Mouse (Mus musculus): ENCODE results near the gene Olfr372.
"Not testable (repeated sequence)": the region's sequence is repeated elsewhere in the genome, so short reads cannot be mapped to it uniquely, and the experiment has no call there.

Olfr372 gene

DNA sequence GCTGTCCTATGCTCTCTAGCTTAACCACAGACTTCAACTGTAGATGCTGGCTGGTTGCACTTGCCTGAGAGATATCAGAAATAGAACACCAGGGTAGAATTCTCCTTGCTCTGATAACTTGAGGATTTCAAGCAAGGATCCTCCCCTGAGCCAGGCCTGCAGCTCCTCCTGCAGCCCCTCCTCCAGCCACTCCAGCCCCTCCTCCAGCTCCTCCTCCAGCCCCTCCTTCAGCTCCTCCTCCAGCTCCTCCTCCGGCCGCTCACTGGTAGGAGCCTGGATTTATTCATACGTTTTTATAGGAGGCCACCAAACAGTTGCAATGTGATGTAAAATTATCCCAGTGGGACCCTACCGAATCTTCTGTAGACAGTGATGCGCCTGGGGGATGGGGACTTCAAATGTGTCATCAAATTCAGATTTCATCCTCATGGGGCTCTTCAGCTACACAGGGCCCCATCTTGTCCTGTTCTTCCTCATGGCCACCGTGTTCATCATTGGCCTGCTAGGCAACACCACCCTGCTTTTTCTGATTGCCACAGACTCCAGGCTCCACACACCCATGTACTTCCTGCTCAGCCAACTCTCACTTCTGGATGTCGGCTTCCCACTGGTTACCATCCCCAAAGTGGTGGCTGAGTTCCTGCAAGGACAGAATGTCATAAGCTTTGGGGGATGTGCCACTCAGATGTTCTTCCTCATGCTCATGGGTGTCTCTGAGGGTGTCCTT is 58.5 kb downstream of the Olfr372 start:
- not testable (repeated sequence) for DNase-seq

DNA sequence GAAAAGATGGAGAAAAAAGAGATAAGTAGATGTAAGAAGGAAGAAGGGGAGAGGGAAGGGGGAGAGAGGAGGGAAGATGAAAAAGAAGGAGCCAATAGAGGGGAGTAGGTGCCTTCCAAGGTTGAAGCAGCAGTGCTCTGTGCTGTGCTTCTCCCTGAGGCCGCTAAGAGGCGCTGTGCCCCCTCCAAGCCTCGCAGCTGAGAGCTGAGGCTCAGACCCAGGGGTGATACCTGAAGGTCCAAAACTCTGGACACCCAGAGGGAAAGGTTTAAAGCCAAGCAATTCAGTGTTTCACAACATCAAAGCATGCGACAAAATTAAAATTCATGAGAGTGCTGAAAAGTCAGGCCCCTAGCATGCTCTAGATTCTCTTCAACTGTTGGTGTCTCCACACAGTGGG is 64.1 kb downstream of the Olfr372 start:
- DNase-seq = peak; percentile 10

DNA sequence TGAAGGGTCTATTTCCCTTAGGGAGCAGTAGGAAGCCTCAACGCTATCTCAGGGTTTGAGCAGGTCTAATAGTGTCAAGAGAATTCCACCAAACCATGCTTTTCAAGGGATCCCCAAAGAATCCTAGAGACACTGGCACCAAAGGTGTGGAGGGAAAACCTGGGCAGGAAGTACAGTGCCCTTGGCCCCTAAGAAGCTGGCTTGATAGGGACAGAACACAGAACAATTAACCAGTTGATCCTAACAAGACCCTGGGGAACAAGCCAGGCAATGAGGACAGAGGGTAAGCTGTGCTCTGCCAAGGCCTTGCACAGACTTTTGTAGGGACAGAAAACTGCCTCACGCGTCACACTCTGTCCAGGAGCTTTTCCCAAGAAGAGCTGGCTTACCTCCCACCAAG is 65.7 kb downstream of the Olfr372 start, which contains the start of gene Olfr374:
Gene Olfr374 (plus strand): TSS at position 301 of the 400 bp plus-strand sequence.
- DNase-seq = no peak

All from embryo, embryonic 11 days (tissue).